Mouse (Mus musculus) splenic B cell, adult 2 months (primary cell): Measurements from ENCODE around the gene Cacna2d1.

Experiments
- DNase-seq: peaks from one replicate; pipeline ENCODE4 v3.0.0-alpha.2; 2011; ENCODE audit warnings: low read depth, low spot score
- H3K27me3 ChIP-seq: 2 replicates; pipeline ENCODE4 v1.6.1; 2012; ENCODE audit warnings: mild to moderate bottlenecking, low read length, moderate library complexity, mixed read lengths; ENCODE audit not compliant: control insufficient read depth, poor library complexity, insufficient read depth, severe bottlenecking
- H3K36me3 ChIP-seq: 2 replicates; pipeline ENCODE4 v1.6.1; 2012; ENCODE audit warnings: mild to moderate bottlenecking, low read length, moderate library complexity, mixed read lengths; ENCODE audit not compliant: control insufficient read depth, poor library complexity, insufficient read depth, severe bottlenecking

Gene Cacna2d1

DNA sequence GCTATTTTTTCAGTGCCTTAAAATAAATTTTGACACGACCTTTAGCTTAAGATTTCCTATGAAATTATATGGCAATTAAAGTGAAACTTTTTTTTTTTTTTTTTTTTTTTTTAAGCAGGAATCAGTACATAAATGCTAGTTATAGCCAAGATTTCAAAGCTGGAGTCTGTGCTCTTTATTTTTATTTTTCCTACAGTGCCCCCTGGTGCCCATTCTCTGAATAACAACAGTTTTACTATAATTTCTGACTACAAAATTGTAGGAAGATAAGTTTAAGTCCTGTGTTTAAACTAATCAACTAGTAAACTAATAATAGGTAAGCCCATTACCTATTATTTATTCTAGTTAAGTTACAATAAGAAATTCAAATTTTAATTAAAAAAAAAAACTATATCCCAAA lies 358.7 kb downstream of the Cacna2d1 start:
- no peaks in the 10 kb centered on the region for H3K36me3 ChIP-seq
- no peaks in the 10 kb centered on the region for H3K27me3 ChIP-seq
- DNase-seq: no peak

DNA sequence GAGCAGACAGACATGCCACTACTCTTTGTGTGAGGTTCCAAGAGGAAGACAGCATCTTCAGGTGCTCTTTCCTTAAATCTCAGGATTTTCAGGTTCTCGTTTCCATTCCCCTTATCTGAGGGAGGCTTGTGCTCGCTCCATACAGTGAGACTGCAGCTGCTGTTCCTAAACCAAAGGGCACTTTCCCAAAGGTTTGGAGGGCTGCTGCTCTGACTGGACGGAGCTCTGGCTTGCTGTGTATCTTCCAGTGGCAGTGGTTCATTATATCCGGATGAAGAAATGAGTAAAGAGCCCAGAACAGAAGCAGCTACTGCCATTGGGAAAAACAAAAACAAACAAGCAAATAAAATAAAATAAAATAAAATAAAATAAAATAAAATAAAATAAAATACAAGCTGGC lies 359.3 kb downstream of the Cacna2d1 start:
- no peaks in the 10 kb centered on the region for H3K36me3 ChIP-seq
- H3K27me3 ChIP-seq: no peaks in the 10 kb centered on the region
- DNase-seq: no peak

DNA sequence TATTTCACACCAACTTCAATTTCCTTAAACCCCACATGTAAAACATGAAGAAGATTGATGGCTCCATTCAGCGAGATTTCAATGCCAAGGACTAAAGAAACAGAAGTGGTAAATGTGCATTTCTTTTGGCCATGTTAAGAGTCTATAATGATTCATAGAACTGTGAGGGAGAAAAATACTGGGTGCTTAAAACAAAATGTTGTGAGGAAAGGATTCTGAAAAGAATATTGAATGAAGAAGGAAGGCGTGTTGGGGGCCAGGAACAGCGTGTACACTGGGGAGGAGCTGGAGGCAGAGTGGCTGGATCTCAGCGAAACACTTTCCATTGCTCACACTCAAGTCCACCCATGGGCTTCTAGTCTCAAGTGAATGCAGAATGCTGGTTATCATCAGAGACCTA lies 360.2 kb downstream of the Cacna2d1 start:
- Histone ChIP-seq H3K27me3 (no peaks in the 10 kb centered on the region), H3K36me3 (no peaks in the 10 kb centered on the region)
- no peak for DNase-seq

DNA sequence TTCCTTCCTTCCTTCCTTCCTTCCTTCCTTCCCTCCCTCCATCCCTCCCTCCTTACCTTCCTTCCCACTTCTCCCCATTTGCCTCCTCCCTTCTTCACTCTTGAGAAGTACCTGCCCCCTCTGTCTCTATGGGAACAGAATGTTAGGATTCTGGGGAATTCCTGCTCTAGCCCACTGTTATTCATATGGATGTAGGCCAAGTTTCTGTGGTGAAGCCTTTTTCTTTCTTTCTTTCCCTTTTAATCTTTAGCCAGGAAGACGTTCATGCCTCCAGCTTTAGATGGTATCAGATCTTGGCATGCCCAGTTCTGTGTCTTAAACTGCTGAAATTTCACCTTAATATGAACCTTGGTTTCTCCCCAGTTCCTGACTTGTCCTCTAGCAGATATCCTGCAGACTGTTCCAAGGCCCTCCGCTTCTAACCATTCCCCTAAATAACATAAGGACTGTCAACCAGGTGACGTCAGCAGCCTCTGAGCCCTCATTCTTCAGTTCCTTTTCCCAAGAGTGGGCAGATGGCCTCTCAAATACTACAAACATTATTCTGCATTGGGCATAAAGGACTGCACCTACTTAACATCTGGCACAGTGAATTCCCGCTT lies 362.8 kb downstream of the Cacna2d1 start:
- no peak for DNase-seq
- H3K27me3 ChIP-seq: no peaks in the 10 kb centered on the region
- no peaks in the 10 kb centered on the region for H3K36me3 ChIP-seq

DNA sequence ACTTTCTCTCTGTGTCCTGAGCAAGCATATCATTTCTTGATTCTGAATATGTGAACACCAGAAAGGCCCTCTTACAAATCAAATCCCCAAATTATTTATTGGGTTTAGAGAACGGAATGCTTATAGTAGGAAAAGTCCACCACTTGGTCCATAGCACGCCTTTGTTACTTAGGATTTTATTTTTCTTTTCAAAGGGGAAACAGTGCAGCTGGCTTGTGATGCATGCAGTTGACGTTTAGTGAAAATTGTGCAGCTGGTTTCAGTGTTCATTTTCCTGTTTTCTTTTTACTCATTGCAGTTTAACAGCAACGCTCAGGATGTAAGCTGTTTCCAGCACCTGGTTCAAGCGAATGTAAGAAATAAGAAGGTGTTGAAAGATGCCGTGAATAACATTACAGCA lies 365.1 kb downstream of the Cacna2d1 start:
- Histone ChIP-seq H3K36me3 (no peaks in the 10 kb centered on the region), H3K27me3 (no peaks in the 10 kb centered on the region)
- no peak for DNase-seq

DNA sequence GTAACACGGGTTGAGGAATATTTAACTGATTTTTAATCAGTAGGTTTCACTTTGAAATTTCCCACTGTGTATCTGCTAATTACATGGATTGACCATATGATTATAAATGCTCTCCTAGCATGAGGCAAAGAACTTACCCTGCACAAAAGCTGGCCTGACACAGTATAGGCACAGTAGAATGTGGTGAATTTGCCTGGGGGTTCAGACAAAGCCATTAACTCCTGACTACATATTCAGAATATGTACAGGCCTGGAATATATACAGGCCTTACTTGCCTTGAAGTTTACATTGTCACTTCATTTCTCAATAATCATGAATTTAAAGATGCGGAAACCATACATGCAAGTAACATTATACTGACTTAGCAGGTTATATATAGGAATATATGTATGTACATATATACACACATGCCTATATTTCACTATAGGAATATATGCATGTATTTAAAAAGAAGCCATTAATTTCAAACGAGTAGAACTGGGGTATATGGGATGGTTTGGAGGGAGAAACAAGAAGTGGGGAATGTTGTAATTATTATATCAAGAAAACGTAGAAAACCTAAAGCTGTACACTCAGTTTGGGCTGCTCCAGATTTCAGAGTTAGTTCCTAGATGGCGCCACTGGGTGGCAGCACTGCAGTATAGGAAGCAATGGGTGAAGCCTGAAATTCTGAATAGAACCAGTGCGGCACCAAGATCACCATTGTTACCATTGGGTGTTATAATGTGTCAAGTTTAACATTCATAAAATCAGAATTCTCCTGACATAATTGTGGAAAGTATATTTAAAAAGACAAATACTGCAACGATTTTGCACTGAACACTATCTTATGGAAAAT lies 374.9 kb downstream of the Cacna2d1 start:
- peak; percentile 21 for DNase-seq
- Histone ChIP-seq H3K36me3 (no peaks in the 10 kb centered on the region), H3K27me3 (no peaks in the 10 kb centered on the region)

DNA sequence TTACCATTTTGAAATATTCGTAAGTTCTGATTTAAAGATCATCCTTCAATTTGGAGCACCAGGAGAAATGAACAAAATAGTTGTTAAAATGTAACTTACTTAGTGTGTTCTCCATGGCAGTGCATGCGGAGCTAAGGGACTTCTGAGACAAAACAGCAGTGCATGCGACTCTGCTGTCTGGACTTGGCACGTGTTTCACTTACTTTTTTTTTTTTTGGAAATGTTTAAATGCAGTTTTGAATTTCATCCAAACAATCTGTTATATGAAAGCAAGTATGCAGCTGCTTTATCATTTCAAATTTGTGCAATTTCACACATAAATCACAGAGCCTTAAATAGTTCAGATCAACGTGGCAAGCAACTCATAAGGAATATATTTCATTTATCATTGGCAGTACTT lies 379.8 kb downstream of the Cacna2d1 start:
- no peak for DNase-seq

DNA sequence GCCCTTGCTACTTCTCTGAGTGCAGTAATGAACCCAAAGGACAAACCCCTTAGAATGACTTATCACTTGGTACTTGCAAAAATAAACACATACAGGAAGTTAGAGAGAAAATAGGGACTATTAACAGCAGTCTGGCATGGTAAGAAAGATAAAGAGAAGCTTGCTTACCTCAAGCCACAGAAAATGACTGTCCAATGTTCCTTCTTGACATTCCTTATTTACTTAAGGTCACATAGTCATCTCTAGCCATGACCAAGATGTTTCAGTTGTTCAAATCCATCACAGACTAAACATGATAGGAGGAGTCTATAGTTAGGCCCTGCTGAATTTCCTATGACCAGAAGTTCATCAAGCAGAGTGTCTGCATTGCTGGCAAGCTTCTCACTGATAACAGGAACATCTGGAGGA lies 381.5 kb downstream of the Cacna2d1 start:
- Histone ChIP-seq H3K36me3 (no peaks in the 10 kb centered on the region), H3K27me3 (no peaks in the 10 kb centered on the region)
- no peak for DNase-seq

More for the DNA sequence above, 379.8 kb downstream of the Cacna2d1 start:
- H3K36me3 ChIP-seq: no peaks in the 10 kb centered on the region
- H3K27me3 ChIP-seq: no peaks in the 10 kb centered on the region

DNA sequence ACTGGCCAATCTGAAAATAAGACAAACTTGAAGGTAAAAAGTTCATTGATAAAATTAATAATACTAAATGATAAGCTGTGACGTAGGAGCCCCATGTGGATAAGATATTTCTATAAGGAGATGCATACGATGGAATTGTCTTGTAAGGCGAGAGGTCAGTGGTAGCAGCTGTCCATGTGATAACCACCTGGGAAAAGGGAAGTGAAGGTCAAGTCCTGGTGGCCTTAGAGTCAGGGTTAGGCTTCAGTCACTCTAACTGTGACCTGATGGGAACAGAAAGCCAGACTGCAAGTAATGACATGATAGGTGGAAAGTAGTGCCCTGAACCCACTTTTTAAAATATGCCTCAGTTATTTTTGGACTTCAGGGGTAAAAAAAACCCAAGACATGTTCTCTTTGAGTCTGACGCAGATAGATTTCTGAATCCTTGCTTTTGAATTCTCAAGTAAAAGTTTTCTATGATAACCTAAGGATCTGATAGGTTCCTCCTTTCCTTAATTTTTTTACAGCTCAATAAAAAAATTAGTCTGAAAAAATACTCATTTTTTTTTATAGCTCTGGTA lies 383.3 kb downstream of the Cacna2d1 start:
- H3K27me3 ChIP-seq: no peaks in the 10 kb centered on the region
- no peak for DNase-seq
- H3K36me3 ChIP-seq: no peaks in the 10 kb centered on the region

DNA sequence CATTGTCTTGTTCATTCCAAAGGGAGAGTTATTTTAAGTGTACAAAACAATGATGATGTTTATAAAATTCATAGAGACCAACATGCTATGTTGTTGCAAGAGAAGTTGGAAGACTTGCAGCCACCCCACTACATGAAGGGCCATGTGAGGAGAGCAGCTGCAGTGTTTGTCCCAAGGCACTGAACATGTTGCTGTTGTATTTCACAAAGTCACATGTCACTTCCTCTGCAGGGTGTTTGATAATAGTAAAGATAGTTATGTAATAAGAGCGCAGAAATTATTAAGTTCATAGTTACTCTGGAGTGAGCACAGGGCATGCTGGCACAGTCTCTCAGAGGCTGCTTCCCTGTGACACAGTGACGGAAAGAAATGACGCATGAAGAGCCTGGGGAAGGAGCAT lies 392.1 kb downstream of the Cacna2d1 start:
- DNase-seq: no peak
- no peaks in the 10 kb centered on the region for H3K36me3 ChIP-seq
- no peaks in the 10 kb centered on the region for H3K27me3 ChIP-seq

DNA sequence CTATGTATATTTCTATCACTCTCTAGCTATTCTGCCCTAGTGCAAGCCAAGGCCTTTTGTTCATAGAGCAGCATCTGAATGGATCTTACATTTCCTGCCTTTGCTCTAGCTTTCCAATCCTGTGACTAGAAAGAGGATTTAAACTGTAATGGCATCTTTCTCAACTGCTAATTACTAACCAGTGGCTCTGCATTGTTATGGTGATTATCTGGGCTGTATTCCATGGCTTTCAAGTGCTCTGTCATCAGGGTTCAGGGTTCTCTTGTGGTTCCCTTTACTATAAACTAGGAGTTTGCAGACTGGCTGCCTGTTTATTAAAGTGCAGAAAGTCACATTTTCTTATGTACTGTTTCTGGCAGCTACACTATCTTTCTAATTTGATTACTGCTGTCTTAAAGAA lies 410.9 kb downstream of the Cacna2d1 start:
- Histone ChIP-seq H3K27me3 (no peaks in the 10 kb centered on the region), H3K36me3 (no peaks in the 10 kb centered on the region)
- no peak for DNase-seq

DNA sequence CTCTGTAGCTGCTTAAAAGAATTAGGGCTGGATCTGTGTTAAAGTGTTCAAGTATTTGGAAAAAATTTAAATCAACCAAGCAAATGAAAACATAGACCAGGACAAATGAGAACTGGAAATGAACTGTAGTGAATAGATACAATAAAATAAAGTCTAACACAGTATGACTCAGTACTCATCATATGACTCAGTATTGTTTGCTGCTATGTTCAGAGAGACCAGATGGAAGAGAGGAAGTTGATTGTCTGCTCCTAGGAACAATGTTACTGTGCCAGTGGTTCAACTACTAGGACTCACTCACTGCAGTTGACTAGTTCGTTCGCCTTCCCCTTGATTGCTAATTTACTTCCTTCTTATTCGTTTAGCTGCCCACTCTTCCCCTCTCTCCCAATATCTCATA lies 421.3 kb downstream of the Cacna2d1 start:
- Histone ChIP-seq H3K36me3 (no peaks in the 10 kb centered on the region), H3K27me3 (no peaks in the 10 kb centered on the region)
- DNase-seq: no peak

DNA sequence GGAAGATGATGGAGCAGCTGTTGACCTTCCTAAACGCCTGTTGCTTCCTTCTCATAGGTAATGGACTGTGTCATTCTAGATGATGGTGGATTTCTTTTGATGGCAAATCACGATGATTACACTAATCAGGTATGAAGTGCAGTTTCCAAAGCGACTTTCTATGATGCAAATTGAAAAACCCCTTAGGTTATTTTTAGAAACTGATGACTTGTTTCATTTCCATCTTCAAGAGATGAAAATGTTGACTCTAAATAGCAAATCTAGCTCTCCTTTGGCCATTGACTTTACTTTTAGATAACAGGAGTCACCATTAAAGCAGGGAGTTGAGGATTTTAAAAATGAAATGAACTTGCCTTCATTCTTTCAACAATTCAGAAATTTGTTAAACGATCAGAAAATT lies 423.2 kb downstream of the Cacna2d1 start:
- no peaks in the 10 kb centered on the region for H3K36me3 ChIP-seq
- no peaks in the 10 kb centered on the region for H3K27me3 ChIP-seq
- no peak for DNase-seq

DNA sequence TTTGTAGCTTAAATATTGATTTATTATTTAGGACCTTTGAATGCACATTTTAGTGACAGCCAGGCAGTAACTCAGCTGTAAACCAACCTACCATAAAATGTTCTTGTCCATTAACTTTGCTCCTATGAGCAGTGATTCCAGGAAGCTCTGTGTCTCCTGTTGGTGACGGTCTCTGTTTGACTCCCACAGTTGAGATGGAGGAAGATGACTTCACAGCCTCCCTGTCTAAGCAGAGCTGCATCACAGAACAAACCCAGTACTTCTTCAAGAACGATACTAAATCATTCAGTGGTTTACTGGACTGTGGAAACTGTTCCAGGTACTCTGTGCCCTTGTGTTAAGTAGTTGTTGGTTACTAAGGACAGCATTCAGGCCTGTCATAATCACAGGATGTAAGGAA lies 427.6 kb downstream of the Cacna2d1 start:
- H3K36me3 ChIP-seq: no peaks in the 10 kb centered on the region
- no peaks in the 10 kb centered on the region for H3K27me3 ChIP-seq
- no peak for DNase-seq

DNA sequence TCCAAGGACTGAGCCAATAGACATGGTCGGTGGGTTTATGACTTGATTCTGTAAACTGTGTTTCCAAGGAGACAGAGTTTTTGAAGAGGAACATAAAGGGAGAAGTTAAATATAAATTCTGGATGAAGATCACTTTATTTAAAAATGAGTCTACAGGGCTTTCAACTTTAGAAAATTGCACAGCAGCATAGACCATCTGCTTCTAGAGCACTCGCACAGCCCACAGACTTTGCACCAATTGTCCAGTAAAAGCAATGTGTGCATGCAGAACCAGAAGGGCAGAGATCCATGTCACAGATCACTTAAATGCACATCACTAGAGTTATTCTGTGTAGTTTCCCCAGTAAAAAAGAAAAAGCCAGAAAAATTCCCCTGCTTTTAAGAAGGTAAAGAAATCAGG lies 428.7 kb downstream of the Cacna2d1 start:
- DNase-seq: no peak
- Histone ChIP-seq H3K27me3 (no peaks in the 10 kb centered on the region), H3K36me3 (no peaks in the 10 kb centered on the region)
